Mouse (Mus musculus) ES-E14 (cell line): ENCODE measurements at regions not wholly inside any gene's neighbourhood (a gene's known extent, or its start where the extent isn't known, plus 50 kb on each side); places are given as distances from the start of the nearest gene placed in this dataset.

Experiments used
- DNase-seq: peaks from one replicate; pipeline ENCODE4 v3.0.0-alpha.2; 2013; ENCODE audit warnings: low read depth, low spot score
- H3K27ac ChIP-seq: 2 replicates; pipeline ENCODE4 v1.5.1; 2012; ENCODE audit warnings: low read depth, mild to moderate bottlenecking, low read length, moderate library complexity, mixed read lengths; ENCODE audit not compliant: poor library complexity, insufficient read depth, severe bottlenecking
- H3K36me3 ChIP-seq: 2 replicates; pipeline ENCODE4 v1.6.1; 2012; ENCODE audit warnings: mild to moderate bottlenecking, low read length, moderate library complexity, mixed read lengths; ENCODE audit not compliant: control insufficient read depth, poor library complexity, insufficient read depth, severe bottlenecking
- H3K4me1 ChIP-seq, 2 experiments: fragments of 150-350 bp in 1 of 2; sonication (generic) in 1 of 2; 2 replicates each; pipeline ENCODE4 v1.6.1; 2012; ENCODE audit warnings: low read length in 2 of 2, mild to moderate bottlenecking in 1 of 2, mixed read lengths in 1 of 2; ENCODE audit not compliant: control insufficient read depth in 2 of 2, insufficient read depth in 2 of 2, poor library complexity in 1 of 2
- H3K4me3 ChIP-seq, 2 experiments: fragments of 150-350 bp in 1 of 2; sonication (generic) in 1 of 2; 2 replicates each; pipeline ENCODE4 v1.5.1; 2012; ENCODE audit warnings: low read length in 2 of 2, low read depth in 1 of 2, mild to moderate bottlenecking in 1 of 2, mixed read lengths in 1 of 2; ENCODE audit not compliant: insufficient read depth in 1 of 2, poor library complexity in 1 of 2, severe bottlenecking in 1 of 2
- H3K9ac ChIP-seq: 2 replicates; pipeline ENCODE4 v1.6.1; 2012; ENCODE audit warnings: low read depth, mild to moderate bottlenecking, low read length, mixed read lengths; ENCODE audit not compliant: poor library complexity, insufficient read depth, severe bottlenecking
- H3K9me3 ChIP-seq: fragments of 150-350 bp; sonication (generic); 2 replicates; pipeline ENCODE4 v1.6.1; 2012; ENCODE audit warnings: low read depth, mild to moderate bottlenecking, low read length; ENCODE audit not compliant: control insufficient read depth, insufficient read depth
- CHD2 ChIP-seq: IDR thresholded peaks from 2 replicates; pipeline ENCODE4 v1.6.1; 2014; ENCODE audit warnings: mild to moderate bottlenecking, low read depth, low read length, inconsistent platforms
- HCFC1 ChIP-seq: IDR thresholded peaks from 2 replicates; pipeline ENCODE4 v1.6.1; 2012; ENCODE audit warnings: low read length, inconsistent platforms, borderline replicate concordance; ENCODE audit not compliant: insufficient read depth
- MAFK ChIP-seq: IDR thresholded peaks from 2 replicates; pipeline ENCODE4 v1.6.1; 2014; ENCODE audit warnings: mild to moderate bottlenecking, low read depth, low read length, inconsistent platforms; ENCODE audit not compliant: insufficient read depth
- ZC3H11A ChIP-seq: IDR thresholded peaks from 2 replicates; pipeline ENCODE4 v1.6.1; 2012; ENCODE audit warnings: low read depth, mild to moderate bottlenecking, inconsistent platforms, low read length, borderline replicate concordance
- ZNF384 ChIP-seq: IDR thresholded peaks from 2 replicates; pipeline ENCODE4 v1.6.1; 2012; ENCODE audit warnings: low read depth, low read length, inconsistent platforms
- in situ Hi-C, 2 experiments: fragments of 600-800 bp; cut with MboI; formaldehyde crosslinking; loops; one replicate each; pipeline ENCODE4 v1.15.1; 2025; ENCODE audit warnings: low sequenced_read_pairs in 2 of 2, inconsistent platforms in 1 of 2; ENCODE audit not compliant: unreplicated experiment in 2 of 2

DNA sequence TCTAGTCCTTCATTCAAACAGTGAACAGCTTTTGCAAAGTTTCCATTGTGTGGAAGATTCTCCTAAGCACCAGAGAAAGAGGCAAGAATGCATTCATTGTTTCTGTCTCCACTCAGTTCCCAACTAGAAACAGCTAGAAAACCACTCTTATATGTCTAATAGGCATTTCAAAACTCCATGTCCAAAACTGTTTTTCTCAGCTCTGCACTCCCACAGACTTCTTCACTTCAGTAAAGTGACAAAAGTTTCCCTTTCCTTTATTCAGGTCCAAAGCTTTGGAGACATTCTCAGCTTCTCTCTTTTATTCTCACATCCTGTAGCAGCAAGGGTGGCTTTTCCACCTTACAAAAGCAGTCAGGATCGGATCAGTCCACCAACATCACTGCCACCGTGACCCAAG, 166.0 kb downstream of the Mreg start:
- no peak for DNase-seq
- Histone ChIP-seq H3K36me3 (no peaks in the 10 kb centered on the region), H3K4me3 (no peak overlapping the region), H3K9ac (no peak overlapping the region), H3K4me1 (no peaks in the 10 kb centered on the region), H3K27ac (no peak overlapping the region), H3K9me3 (no peaks in the 10 kb centered on the region)
- TF ChIP-seq ZNF384 (no peak), HCFC1 (no peak), ZC3H11A (no peak), CHD2 (no peak), MAFK (no peak)
- in situ Hi-C loops, result no loop called here

DNA sequence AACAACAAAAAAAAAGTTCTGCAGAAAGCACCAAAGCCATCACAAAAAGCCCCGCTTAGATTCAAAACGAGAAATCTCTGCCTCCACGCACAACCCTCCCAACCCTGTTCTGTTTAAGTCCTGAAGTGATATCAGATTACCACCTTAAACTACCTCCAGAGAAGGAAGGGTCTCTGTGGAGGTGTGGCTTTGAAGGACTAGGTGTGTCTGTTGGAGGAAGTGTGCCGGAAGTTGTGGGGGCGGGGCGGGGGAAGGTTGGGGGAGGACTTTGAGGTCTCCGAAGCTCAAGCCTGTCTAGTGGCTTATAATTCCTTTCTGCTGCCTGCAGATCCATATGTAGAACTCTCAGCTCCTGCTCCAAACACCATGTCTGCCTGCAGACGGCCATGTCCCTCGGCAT, 173.6 kb downstream of the Mreg start:
- peak; percentile 37 for DNase-seq
- Histone ChIP-seq H3K36me3 (no peaks in the 10 kb centered on the region), H3K9ac (no peak overlapping the region), H3K4me3 (no peak overlapping the region), H3K4me1 (peaks cover 0 to 2% of the 10 kb centered on the region in 2 experiments; a peak in 1 of 4 replicates), H3K9me3 (no peaks in the 10 kb centered on the region), H3K27ac (no peak overlapping the region)
- TF ChIP-seq ZC3H11A (no peak), MAFK (no peak), HCFC1 (no peak), CHD2 (no peak), ZNF384 (no peak)
- in situ Hi-C loops, result no loop called here

DNA sequence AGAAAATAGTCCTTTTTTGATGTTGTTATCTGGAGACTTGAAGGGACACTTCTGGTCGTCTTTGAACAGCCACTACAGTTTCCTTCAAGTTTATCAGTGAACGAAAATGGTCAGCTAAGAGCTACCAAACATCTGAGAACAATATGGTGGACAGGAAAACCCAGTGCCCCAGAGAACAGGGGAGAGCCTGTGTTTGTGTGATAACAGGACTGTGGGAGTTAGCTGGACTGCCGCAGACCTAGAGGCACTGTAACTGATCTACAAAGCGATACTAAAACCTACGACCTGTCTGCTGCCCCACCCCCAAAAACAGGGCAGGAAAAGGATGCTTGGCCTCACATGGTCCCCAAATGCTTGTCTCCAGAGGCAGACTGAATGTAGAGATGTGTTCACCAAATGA, 175.5 kb downstream of the Mreg start:
- no peak for DNase-seq
- H3K27ac ChIP-seq, result no peak overlapping the region

DNA sequence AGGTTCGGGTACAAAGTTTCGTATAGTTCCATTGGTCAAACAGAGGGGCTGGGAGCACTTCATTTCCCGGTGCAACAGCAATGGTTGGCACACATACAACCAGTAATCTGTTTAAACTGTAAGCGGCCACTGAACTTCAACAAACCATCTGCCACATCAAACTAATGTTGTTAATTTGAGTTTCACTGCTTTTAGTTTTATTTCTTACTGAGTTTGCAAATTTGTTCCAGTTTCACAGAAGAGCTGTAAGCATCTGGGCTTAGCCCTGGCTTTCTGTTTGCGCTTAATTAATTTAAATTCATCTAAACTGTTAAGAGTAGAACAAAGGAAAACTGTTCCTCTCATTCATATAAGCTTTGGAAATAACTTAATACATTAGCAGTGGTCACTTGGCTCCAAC, 176.0 kb downstream of the Mreg start:
- TF ChIP-seq ZC3H11A, result no peak
- no peak for TF ChIP-seq CHD2
- TF ChIP-seq ZNF384, result no peak
- TF ChIP-seq HCFC1, result no peak
- no peak for TF ChIP-seq MAFK
- no peaks in the 10 kb centered on the region for H3K9me3 ChIP-seq
- DNase-seq, result no peak
- H3K4me1 ChIP-seq, result peaks cover 0 to 2% of the 10 kb centered on the region in 2 experiments; a peak in 1 of 4 replicates
- in situ Hi-C loops, result no loop called here
- no peak overlapping the region for H3K27ac ChIP-seq
- no peaks in the 10 kb centered on the region for H3K36me3 ChIP-seq
- H3K9ac ChIP-seq, result no peak overlapping the region
- H3K4me3 ChIP-seq, result no peak overlapping the region

More for the DNA sequence above, 175.5 kb downstream of the Mreg start:
- H3K36me3 ChIP-seq, result no peaks in the 10 kb centered on the region
- peaks cover 0 to 2% of the 10 kb centered on the region in 2 experiments; a peak in 1 of 4 replicates for H3K4me1 ChIP-seq
- no peak overlapping the region for H3K4me3 ChIP-seq
- H3K9ac ChIP-seq, result no peak overlapping the region
- no peak for TF ChIP-seq ZNF384
- TF ChIP-seq CHD2, result no peak
- no peak for TF ChIP-seq HCFC1
- TF ChIP-seq ZC3H11A, result no peak
- no peak for TF ChIP-seq MAFK
- H3K9me3 ChIP-seq, result no peaks in the 10 kb centered on the region
- in situ Hi-C loops, result no loop called here

DNA sequence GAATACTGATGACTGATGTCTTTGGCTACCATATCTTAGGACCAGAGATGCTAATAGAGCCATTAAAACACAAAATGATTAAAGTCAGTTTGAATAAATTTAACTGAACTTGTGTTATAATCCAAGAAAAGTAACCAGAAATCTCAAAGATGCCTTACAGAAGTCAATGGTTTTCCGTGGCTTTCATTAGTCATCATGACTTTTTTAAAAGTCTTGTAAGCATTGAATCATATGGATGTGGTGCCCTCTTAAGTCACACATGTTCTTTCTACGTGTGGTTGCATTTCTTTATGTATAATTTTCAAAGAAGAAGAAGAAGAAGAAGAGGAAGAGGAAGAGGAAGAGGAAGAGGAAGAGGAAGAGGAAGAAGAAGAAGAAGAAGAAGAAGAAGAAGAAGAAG, 178.2 kb downstream of the Mreg start:
- TF ChIP-seq MAFK, result no peak
- no peak for TF ChIP-seq CHD2
- no peak for TF ChIP-seq ZC3H11A
- TF ChIP-seq HCFC1, result no peak
- TF ChIP-seq ZNF384, result no peak
- H3K36me3 ChIP-seq, result no peaks in the 10 kb centered on the region
- H3K9me3 ChIP-seq, result no peaks in the 10 kb centered on the region
- no peak overlapping the region for H3K4me3 ChIP-seq
- DNase-seq, result no peak
- no peak overlapping the region for H3K9ac ChIP-seq
- in situ Hi-C loops, result no loop called here
- H3K27ac ChIP-seq, result no peak overlapping the region
- peaks cover 0 to 2% of the 10 kb centered on the region in 2 experiments; a peak in 2 of 4 replicates for H3K4me1 ChIP-seq
